Mouse (Mus musculus) cortical plate, adult 2 months (tissue): Measurements from ENCODE around the gene Cdc25a.

Source experiments
- CTCF ChIP-seq: fragments of 200-500 bp; IDR thresholded peaks from 2 replicates; pipeline ENCODE4 v1.5.1; 2011; ENCODE audit warnings: mild to moderate bottlenecking, control low read depth, low read length; ENCODE audit not compliant: insufficient read depth; ENCODE audit errors: extremely low read depth
- POLR2A ChIP-seq: fragments of 200-500 bp; IDR thresholded peaks from 2 replicates; pipeline ENCODE4 v1.6.1; 2011; ENCODE audit warnings: mild to moderate bottlenecking, low read length, control low read depth; ENCODE audit not compliant: insufficient read depth; ENCODE audit errors: extremely low read depth

DNA sequence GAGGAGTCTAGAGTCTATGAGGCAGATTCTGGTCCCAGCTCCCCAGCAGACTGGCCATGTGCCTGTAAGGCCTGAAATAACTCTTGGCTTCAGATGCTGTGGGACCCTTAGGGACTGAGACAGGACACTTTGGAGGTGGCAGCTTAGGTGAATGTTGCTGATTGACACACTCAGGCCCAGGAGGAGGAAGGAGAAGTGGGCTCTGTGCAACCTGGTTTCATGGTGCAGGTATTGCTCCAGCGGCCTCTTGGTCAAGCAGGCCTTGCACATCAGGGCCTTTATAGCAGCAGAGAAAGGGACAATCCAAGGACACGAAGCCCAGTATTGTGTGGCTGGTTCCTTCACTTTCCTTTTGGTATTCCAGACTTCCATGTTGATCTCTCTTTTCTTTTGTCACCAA lies 21.0 kb upstream of the Cdc25a start:
- TF ChIP-seq CTCF: no peak
- TF ChIP-seq POLR2A: no peak
